Mouse (Mus musculus) liver, embryonic 14.5 days (tissue): ENCODE results near the gene Maff.

Experiments
- CTCF ChIP-seq: IDR thresholded peaks from 2 replicates; pipeline ENCODE4 v1.5.1; 2016; ENCODE audit warnings: antibody characterized with exemption, low read depth, control low read depth
- EP300 ChIP-seq: IDR thresholded peaks from 2 replicates; pipeline ENCODE4 v1.6.1; 2016; ENCODE audit warnings: antibody characterized with exemption, low read depth

GRCm38 (mm10) chr15:79325742-79326141, 20.7 kb upstream of the Maff start:
- TF ChIP-seq CTCF (no peak), EP300 (no peak)
